Mouse (Mus musculus) lung, adult 2 months (tissue): ENCODE results near the gene Atad1.

ENCODE experiments used
- CTCF ChIP-seq: fragments of 200-500 bp; IDR thresholded peaks from 2 replicates; pipeline ENCODE4 v1.5.1; 2011; ENCODE audit warnings: mild to moderate bottlenecking, low read length, control low read depth; ENCODE audit not compliant: insufficient read depth
- POLR2A ChIP-seq: fragments of 200-500 bp; IDR thresholded peaks from 2 replicates; pipeline ENCODE4 v1.6.1; 2011; ENCODE audit warnings: low read depth, mild to moderate bottlenecking, control low read depth, low read length, borderline replicate concordance; ENCODE audit errors: extremely low read depth

GRCm38 (mm10) chr19:32675766-32676165 lies 63.8 kb downstream of the Atad1 start:
- no peak for TF ChIP-seq POLR2A
- no peak for TF ChIP-seq CTCF
